Mouse (Mus musculus) layer of hippocampus, postnatal 25 days (tissue): ENCODE results near the gene Ehd1. TPM values are rescaled to one million over a fixed set of nuclear protein-coding genes. Genes with fewer than 3 reads are reported as not detected.

ENCODE experiments used
- DNase-seq, 2 experiments: peaks; one replicate each; pipeline ENCODE4 v3.0.0; 2022; ENCODE audit warnings: mixed read lengths in 2 of 2, low spot score in 1 of 2; ENCODE audit errors: extremely low spot score in 1 of 2
- total RNA-seq, 2 experiments: library from RNA; stranded (reverse); gene quantifications; 2 replicates each; pipeline ENCODE4 v1.2.3; 2021

Gene Ehd1
- total RNA-seq, result 10 to 100 TPM; 84.9 to 88.6 TPM

DNA sequence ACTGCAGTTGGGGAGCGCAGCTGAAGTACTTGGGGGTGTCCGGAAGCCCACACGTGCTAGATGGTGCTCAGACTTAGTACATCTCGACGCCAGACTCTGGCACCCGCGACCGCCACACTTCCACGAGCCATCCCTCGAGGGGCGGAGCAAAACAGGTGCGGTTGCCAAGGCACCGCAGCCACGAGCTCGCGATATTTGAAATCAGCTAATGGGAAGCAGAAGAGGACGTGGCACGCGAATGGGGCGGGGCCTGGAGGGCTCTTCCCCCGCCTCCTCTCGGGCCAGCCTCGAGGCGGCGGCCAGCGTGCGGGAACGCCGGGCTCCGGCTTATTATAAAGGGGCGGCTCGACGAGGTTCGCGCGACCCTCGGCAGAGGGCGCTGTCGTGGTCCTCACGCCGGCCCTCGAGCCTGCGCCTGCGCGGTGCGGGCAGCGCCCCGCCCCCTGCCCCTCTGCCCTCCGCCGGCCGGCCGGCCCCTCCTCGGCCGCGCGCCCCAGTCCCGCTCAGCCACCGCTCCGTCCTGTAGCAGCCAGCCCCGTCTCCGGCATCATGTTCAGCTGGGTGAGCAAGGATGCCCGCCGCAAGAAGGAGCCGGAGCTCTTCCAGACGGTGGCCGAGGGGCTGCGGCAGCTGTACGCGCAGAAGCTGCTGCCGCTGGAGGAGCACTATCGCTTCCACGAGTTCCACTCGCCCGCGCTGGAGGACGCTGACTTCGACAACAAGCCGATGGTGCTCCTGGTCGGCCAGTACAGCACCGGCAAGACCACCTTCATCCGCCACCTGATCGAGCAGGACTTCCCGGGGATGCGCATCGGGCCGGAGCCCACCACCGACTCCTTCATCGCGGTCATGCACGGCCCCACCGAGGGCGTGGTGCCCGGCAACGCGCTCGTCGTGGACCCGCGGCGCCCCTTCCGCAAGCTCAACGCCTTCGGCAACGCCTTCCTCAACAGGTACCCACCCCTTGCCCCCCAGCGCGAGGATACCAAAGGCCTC is at the start of gene Ehd1:
Gene Ehd1, plus strand, starts transcription at position 300 of the 996 bp plus-strand sequence.
- peak; percentile 93 to 94 for DNase-seq

DNA sequence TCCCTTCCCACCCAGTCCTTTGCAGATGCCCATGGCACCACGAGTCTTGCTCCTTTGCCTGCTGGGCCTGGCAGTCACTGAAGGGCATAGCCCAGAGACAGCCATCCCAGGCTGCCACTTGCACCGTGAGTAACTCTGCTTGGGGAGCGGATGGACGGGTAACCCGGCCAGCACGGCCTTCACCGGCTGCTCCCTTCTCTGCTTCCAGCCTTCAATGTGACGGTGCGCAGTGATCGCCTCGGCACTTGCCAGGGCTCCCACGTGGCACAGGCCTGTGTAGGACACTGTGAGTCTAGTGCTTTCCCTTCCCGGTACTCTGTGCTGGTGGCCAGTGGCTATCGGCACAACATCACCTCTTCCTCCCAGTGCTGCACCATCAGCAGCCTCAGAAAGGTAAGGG is 49.8 kb upstream of the Ehd1 start:
- no peak for DNase-seq

DNA sequence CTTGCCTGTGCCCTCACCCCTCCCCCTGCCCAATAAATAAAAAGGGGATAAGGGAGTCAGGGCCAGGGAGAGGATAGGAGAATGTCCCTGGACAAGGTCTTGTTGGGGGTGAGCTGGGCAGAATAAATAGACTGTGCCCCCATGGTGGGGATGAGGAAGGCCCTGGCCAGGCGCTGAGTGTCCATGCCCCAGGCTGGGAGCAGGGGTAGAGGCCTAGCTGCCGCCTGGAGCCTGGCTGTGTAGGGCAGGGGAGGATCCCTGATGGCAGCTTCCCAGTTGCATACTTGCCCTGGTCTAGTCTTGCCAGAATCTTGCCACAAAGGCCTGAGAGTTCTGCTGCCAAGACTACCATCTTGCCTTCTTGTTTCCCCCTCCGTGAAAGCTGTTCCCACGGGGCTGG is 48.7 kb upstream of the Ehd1 start:
- no peak for DNase-seq

DNA sequence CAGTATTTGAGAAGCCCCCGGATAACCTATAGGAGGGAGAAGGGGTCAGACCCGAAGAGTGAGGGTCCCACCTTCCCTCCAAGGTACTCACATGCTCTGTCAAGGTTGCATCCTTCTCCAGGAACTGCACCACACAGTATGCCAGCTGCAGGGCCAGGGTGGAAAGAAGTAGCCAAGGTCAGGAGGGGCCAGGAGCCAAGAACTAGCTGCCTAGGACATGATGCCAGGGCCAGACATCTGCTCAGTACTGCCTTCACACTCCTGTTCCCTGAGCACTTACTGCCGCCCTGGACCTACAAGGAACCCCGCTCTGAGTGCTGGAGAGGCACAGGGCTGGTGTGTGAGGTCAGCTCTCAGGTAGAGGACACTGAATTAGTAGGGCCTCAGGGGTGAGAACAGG is 46.1 kb upstream of the Ehd1 start:
- no peak for DNase-seq

DNA sequence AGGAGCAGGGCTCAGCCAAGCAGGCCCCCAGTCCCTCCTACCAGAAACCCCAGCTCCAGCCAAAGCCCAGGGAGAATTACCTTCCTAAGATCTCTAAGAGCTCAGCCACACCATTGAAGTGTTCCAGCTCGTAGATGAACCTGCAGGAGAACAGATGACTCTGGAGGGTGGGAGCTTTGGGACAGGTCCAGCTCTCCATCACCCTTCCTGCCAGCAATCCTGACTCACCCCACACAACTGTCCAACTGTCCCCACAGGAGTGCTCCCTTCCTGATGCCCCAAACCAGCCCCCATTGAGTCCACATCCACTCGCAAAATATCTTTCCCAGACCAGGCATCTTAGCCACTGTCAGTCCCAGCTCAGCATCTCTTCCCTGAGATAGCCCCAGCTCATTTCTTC is 45.5 kb upstream of the Ehd1 start:
- no peak for DNase-seq

DNA sequence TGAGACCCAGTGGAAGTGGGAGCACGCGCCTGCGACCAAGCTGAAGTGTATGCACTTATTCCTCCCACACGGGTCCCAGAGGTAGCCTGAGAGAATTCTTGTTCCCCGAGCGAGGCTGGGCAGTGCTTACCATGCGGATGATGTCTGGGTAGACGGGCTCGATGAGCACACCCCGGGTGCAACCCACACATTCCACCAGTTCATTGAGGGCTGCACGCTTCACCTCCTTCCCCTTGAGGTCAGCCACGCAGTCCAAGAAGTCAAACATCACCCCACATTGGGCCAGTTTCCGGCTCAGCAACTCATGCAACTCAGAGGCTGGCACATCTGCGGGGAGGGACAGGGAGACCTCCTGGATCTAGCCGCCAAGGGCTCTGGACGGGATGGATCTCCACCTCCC is 42.9 kb upstream of the Ehd1 start:
- DNase-seq, result no peak

DNA sequence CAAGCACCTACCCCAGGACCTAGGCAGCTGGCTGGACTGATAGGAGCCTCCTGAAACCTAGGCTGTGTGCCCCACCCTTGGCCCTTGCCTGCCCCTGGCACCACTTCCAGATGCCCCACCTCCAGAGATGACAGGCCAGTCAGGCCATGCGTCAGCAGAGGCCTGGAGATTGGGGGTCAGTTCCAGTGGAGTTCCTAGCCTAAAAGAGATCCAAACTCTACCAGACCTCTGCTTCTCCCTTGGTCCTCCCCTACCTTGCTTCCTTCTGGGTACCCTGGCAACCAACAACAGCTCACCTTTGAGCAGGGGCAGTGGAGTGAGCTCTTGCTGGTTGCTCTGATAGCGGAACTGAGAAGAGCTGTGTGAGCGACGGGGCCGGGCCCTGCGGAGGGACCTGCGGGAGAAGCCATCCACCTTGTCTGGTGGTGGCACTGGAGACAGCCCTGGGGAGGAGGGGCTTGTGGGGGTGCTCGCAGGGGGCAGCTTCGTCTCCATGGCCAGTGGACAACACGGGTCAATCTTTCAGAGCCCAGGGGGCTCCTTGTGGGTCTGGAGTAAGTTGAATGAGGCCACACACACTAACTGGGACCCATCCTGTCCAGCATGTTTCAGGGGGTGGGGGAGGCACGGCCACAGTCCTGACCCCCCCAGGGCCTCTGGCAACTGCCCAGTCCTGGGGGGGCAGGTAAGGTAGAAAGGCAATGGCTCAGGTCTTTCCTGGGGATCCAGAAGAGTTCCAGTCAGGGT is 42.0 kb upstream of the Ehd1 start:
- no peak for DNase-seq

DNA sequence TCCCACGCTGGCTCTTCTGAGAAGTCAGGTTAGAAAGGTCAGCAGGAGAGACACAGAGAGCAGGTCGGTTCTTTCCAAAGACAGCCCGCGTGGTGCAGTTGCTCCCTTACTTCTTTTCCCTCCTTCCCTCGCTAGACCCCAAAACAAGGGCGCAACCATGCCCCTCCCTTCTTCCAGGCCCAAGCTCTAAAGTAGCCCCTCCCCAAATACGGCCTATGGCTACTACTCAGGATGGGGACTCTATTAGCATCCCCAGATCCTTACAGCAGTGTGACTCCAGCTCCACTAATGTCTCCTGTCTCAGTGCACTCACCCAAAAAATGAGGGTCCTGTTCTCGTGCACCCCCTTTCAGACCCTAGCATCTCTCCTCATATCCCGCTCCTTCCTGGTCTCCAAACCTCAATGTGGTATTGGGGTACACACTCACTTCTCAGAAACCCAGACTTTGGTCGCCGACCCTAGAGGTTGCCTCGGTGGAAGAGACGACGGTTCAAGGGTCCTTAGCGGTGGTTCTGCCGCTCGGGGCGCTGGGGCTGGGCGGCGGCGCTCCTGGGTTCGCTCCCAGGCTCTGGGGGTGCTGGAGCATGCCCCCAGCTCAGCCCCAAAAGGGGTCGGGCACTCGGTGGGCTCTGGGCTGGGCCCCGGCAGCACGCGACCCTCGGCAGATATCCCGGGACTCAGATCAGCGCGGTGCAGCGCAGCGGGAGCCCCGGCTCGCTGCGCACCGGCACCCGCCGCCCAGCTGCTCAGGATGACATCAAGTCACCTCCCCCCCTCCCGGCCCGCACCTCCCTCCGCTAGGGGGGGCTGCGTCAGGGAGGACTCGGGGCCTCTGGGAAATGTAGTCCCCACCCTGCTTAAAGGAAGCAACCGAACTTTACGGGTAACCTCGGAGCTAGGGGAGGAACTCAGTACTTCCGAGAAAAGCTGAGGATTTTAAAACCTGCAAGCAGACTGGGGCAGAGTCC is 41.2 kb upstream of the Ehd1 start, which contains the start of gene Ppp2r5b:
Gene Ppp2r5b, minus strand, starts transcription at position 789 of the 969 bp plus-strand sequence.
- DNase-seq, result peak; percentile 86 to 91

DNA sequence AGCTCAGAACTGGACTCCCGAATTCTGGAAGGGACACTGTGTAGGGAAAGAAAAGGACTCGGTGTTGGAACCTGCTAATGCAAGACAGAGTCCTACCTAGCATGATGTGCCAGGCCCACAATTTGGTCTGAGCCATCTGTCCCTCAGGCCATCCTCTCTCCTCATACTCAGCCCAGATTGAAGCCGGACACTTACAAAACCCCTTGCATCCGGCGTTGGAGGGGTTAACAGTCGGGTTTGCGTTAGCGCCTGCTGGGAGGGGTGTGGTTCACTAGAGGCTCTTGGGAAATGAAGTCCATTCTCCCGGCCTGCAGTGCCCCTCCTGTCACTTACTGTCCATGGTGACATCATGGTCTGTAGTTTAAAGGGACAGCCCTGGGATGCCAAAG is 40.5 kb upstream of the Ehd1 start:
- DNase-seq, result peak; percentile 76 to 83

DNA sequence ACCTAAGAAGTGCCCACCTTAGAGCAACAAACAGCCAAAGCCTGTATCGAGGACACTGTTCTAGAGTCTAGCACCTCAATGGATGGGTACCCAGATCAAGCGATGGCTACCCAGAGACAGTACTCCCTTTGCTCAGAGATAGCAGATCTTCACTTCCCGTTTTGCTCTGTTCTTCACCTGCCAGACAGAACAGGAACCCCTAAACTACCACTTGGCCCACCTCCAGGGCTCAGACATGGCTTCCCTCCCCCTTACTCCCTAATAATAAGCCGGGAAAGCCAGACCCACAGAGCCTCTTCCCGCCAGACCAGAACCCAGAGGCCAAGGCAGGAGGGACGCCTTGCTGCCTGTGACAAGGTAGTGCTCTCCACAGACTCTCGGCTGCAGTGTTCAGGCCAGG is 39.7 kb upstream of the Ehd1 start:
- no peak for DNase-seq

DNA sequence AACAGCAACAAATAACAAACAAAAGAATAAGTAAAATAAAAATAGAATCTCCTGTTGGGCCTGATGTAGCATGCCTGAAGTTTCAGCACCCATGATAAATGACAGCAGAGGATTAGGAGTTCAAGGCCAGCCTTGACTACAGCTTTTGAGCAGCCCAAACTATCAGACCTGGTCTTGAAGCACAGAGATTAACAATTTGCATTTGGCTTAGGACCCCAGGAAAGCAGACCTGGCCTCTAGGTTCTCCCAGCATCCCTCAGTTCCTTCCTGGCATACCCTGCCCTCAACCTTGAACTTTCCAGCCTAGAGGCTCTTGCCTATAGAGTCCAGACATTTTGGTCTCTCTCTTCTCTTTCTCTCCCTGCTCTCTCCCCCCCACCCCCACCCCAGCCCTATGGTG is 37.8 kb upstream of the Ehd1 start:
- DNase-seq, result no peak

DNA sequence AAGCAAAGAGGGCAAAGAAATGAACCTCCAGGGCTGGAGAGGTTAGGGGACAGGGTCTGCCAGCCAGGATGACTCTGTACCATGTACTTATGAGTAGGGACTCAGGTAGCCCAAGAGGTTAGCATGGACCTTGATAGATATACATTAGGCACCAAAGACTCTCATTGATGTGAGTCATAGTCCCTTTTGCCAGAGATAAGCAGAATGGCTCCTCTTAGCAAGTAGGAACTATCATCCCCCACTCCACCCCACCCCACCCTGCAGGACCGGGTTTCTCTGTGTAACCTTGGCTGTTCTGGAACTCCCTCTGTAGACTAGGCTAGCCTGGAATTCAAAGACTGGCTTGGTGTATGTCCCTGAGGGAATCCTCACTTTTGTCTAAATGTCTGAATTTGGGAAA is 36.4 kb upstream of the Ehd1 start:
- no peak for DNase-seq

DNA sequence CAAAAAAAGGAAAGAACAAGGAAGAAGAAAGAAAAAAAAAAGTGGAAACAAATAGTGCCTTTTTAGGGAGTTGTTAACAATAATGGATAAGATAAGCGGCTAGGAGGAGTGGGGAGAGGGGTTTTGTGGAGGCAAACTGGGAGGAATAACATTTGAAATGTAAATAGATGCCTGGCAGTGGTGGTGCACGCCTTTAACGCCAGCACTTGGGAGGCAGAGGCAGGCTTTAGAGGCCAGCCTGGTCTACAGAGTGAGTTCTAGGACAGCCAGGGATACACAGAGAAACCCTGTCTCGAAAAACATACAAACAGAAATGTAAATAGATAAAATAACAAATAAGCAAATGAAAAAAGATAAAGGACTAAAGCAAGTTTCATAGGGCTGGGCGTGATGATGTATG is 35.8 kb upstream of the Ehd1 start:
- DNase-seq, result no peak

DNA sequence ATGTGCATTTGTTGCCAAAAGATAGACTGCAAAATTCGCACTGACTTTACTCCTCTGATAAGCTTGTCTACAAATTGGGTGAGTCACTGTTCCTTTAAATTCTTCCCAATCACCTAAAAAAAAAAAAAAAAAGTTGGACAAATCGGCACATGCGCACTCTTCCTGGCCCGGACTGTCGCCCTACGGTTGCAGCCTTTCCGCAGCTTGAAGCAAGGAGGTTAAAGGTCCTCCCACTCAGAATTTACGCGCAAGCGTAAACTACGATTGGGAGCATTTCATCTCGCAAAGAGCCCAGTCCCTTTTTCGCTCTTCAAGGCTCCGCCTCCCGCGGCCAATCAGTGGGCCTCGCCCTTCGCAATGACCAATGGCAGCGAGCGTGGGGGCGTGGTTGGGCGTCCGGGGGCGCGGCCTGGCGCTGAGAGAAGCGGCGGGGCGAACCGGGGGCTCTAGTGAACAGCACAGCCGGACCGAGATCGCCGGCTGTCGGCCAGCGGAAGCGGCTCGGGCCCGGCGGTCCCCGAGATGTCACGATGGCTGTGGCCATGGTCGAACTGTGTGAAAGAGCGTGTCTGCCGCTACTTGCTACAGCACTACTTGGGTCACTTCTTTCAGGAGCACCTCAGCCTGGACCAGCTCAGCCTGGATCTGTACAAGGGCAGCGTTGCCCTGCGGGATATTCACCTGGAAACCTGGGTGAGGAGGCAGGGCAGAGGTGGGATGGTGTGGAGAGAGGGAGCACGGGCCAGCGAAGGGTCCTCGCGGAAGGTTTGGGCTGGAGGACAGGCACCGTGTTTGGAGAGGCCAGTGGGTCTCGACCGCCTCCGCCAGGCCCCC is 35.0 kb upstream of the Ehd1 start, which contains the start of gene Atg2a:
Gene Atg2a, plus strand, starts transcription at position 395 of the 834 bp plus-strand sequence.
- DNase-seq, result peak; percentile 91 to 95

DNA sequence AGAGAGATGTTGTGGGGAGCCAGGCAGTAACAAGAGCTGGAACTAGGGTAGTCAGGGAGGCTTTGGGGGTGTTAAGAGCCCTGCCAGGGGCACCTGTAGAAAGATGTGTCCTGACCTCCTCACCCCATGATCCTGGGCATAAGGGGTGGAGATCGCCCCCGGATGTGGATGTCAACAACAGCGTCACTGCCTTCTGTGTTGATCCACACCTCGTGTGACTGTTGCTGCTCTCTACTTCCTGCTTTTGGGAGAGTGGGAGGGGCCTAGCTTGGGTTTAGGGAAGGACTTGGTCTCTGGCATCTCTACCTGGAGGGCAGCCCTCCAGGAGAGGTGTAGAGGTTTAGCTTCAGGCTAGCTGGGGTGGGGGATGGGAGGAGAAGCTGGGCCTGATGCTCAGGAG is 34.2 kb upstream of the Ehd1 start:
- DNase-seq, result no peak

DNA sequence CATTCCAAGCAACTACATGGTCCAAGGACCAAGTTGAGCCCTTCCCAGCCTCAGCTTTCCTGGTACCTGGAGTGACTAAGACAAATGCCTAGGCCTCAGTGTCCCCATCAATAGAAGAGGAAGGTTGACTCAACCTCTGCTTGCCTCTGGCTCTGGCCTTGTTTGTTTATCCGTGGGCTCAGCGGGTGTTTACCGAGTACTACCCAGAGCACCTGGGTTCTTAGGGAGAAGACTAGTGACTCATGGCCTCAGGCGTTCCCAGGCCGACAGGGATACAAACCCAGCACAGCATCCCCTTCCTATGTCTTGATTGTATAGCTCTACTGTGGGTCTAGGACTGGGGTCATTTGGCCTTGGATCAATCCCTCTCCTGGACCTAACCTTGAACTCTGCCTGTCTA is 33.3 kb upstream of the Ehd1 start:
- no peak for DNase-seq

DNA sequence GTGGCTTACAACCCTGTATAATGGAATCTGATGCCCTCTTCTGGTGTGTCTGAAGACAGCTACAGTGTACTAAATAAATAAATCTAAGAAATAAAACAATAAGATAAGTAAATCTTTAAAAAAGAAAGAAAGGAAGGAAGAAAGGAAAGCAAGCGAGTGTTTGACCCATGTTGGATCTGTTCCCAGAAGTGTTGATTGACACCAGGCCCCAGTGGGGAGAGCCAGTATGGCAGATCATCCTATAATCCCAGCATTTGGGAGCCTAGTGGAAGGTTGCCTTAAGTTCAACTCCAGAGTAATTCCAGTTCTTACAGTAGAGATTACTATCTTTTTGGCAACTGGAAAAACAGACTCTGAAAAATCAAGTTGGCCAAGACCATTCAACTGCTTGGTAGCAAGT is 30.7 kb upstream of the Ehd1 start:
- DNase-seq, result no peak

DNA sequence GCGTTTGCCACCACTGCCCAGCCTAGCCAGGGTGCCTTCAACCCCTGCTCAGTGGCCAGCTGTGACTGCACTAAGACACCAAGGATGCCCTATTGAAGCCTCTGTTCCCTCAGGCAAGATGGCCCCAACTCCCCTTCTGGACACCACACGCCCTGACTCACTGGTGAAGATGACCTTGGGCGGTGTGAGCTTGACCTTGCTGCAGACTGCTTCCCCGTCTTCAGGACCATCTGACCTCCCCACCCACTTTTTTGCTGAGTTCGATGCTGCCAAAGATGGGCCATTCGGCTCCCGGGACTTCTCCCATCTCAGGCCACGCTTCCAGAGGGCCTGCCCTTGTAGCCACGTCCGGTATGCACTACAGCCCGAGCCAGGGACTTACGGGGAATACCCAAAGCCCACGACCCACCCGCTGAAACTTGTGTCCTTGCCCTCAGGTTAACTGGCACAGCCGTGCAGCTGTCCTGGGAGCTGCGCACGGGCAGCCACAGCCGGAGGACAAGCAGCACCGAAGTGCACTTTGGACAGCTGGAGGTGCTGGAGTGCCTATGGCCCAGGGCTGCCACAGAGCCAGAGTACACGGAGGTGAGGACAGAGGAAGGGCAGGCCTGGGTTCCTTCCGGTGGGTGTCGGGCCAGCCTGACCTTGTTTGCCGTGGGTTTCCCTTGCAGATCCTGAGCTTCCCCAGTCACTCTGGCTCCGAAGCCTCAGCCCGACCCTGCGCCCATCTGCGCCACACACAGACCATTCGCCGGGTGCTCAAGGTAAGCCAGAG is 28.8 kb upstream of the Ehd1 start:
- DNase-seq, result no peak

DNA sequence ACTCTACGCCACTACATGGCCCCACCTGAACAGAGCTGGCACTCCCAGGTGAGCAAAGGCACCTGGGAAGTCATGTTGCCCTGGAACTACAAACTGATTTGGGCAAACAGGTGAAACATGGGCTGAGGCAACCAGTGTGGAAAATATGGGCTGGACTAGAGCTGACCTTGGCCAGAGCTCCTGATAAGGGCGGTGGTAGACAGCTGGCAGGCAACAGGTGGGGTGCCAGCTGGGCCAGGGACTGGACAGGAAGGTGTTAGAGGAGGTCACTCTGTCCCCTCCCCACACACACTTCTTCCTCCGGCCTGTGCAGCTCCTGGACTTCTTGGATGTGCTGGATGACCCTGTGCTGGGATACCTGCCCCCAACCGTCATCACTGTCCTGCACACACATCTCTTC is 23.5 kb upstream of the Ehd1 start:
- no peak for DNase-seq
